Mouse (Mus musculus): ENCODE data around the gene Tekt3. TPM values are rescaled to one million over a fixed set of nuclear protein-coding genes. Genes with fewer than 3 reads are reported as not detected.

Gene Tekt3
- total RNA-seq (2021) = not detected
- long read RNA-seq, experiment 1 = 0 reads
- long read RNA-seq, experiment 2 = 0 reads

- peak in 1 of 2 experiments; percentile 6 for DNase-seq
- intact Hi-C loops (cut with DNase I) = no loop called here
Measured at GRCm38 (mm10) chr11:63061446-63061845, at the start of gene Tekt3. Gene Tekt3, plus strand, starts transcription at chr11:63061654.

GRCm38 (mm10) chr11:63017327-63018082 is 43.9 kb upstream of the Tekt3 start:
- DNase-seq = no peak
- intact Hi-C loops (cut with DNase I) = no loop called here

DNA sequence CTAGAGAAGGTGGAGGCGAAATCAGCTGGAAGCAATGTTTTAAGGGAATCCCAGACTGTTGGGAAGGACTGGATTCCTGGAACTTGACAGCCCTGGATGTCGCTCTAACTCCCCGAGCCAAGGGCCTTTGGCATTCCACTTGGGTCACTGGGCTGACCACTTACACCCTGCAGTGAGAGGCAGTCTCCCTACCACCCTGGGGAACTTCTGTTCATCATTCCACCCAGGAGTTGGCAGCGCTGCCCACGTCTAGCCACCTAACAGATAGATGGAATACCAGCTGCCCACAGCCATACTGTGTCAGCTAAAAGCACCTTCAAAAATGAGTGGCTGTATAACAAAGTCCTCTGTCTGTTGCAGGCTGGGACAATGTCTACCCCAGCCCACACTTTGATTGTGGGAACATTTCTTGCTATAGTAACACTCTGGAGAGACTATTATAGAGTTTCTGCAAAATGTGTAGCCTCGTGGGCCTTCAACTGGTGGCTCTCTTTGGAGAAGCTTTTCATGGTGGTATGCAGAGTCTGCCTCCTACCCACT is 43.3 kb upstream of the Tekt3 start:
- intact Hi-C loops (cut with DNase I) = no loop called here
- no peak for DNase-seq

DNA sequence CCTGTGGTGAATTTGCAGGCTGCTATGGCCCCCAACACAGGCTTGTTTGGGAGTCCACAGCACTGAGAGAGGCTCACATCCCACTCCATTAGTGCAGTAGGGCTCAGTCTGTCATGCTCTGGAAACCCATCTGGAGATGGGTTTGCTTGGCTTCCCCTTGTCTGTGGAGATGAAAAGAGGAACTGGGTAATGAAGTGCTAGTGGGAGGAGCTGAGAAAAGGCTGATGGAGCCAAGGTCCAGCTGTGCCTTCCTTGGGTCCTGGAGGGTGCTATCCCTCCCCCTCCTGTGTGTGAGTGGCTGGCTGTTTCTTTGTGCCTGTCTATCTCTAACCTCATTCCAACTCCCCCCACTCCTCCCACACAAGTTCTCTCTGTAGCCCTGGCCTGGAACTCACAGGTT is 40.8 kb upstream of the Tekt3 start:
- intact Hi-C loops (cut with DNase I) = no loop called here
- DNase-seq = no peak

GRCm38 (mm10) chr11:63021141-63021806 is 40.2 kb upstream of the Tekt3 start:
- intact Hi-C loops (cut with DNase I) = no loop called here
- no peak for DNase-seq

- peak; percentile 32 to 48 for DNase-seq
- intact Hi-C loops (cut with DNase I) = no loop called here
Measured at GRCm38 (mm10) chr11:63023461-63023860, 38.0 kb upstream of the Tekt3 start.

- no peak for DNase-seq
- intact Hi-C loops (cut with DNase I) = no loop called here
Measured at GRCm38 (mm10) chr11:63024136-63024535, 37.3 kb upstream of the Tekt3 start.

- intact Hi-C loops (cut with DNase I) = loop anchor here (5.0 kb wide), 2 partner anchors 87 to 107 kb away; no protein-coding TSS in a partner anchor
- peak; percentile 25 to 37 for DNase-seq
Measured at GRCm38 (mm10) chr11:63025476-63025875, 36.0 kb upstream of the Tekt3 start.

DNA sequence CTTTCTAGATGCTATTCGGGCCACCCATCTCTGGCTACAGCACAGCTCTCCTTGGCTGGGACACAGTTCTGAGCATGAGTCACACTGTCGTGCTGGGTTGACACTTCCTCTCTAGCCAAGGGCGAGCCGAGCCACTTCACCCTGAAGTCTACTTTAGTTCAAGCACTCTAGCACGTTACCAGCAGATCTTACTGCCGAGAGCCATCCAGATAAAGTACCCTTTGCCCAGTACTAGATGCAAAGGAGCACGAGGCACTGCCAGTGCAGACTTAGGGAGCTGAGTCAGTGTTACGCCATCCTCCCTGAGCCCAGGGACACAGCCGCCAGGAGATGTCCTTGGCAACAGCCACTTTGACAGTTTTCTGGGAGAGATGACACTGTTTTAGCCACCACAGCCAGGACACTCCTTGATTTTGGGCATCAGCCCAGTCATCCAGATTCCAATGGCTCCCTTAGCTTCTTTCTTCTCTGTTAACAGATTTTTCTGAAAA is 34.8 kb upstream of the Tekt3 start:
- peak; percentile 60 to 64 for DNase-seq
- intact Hi-C loops (cut with DNase I) = loop anchor here (5.0 kb wide), 2 partner anchors 86 to 106 kb away; no protein-coding TSS in a partner anchor

DNA sequence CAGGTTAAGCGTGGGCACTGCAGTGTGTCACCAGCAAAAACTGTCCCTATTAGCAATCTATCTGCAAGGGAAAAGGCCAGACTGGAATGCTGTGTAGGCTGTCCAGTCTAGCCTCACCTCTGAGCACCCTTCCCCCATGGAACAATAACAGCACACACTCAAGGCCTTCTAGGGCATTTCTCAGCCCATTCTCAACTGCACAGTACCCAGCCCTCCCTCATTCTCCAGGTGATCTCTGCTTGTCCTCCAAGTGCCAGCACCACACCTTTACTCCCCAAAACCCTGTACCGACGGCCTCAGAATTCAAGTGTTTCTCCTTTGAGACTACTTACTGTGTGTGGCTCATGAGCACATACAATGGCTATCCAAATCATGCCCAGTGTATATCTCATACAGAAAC is 33.3 kb upstream of the Tekt3 start:
- DNase-seq = no peak
- intact Hi-C loops (cut with DNase I) = loop anchor here (5.0 kb wide), 2 partner anchors 84 to 104 kb away; no protein-coding TSS in a partner anchor

DNA sequence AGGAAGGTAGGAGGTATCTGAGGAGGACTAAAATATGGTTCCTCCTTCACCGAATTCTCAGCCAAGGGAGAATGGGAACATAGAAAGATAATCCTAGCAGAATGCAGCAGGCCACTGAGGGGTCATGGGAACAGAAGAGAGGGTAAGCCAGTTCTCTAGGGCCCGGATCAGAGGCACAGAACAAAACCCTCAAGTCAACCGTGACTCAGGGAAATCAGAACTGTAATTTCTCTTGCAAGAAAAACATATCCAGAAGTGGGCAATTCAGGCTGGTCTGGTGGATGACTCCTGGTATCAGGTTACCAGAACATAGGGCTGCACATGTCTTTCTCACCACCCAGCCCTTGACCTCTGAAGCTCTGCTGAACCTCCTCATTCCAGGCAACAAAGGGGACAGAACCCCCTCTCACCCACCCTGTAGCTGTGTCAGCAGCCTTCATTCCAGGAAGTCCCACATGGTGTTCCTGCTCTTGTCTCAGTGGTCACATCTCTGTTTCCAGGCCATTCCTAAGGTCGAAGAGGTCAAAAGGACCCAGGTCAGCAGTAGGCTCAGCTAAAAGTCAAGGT is 32.2 kb upstream of the Tekt3 start:
- DNase-seq = no peak
- intact Hi-C loops (cut with DNase I) = loop anchor here (5.0 kb wide), 2 partner anchors 83 to 103 kb away; no protein-coding TSS in a partner anchor

GRCm38 (mm10) chr11:63029721-63030120 is 31.7 kb upstream of the Tekt3 start:
- DNase-seq = no peak
- intact Hi-C loops (cut with DNase I) = loop anchor here (5.0 kb wide), 2 partner anchors 83 to 103 kb away; no protein-coding TSS in a partner anchor

DNA sequence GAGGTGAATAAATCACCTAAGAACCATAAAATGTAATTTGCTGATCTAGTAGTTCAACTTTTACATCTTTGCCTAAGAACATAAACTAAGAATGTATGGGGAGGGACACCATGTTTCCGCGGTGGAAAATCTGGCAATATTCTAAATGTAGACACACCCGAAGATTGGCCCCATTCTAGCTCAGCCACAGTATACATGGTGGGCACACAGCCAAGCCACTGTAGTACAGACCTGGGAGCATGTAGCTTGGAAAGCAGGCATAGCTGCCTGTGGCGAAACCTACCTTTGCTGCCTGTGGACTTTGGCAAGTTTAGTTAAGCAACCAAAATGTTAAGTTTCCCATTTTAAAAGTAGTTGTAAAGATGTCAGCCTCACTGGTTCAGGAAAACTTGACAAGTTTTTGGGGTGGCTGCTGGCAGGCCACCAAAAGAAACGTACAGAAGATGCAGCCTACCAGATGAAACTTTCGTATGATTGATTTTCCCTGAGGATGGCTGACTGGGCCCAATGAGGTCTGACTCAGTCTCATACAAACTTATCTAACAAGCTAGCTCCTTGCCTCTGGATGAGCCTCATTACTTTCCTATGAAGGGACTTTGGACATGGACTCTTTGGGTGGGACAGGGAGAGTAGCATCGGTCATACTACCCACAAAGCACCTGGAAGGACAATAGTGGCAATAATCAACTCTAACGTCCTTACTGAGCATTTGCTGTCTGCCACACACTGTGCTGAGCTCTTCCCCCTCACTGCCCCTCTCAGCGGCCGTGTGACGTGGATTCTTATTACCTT is 25.8 kb upstream of the Tekt3 start:
- intact Hi-C loops (cut with DNase I) = no loop called here
- DNase-seq = no peak

- no peak for DNase-seq
- intact Hi-C loops (cut with DNase I) = no loop called here
Measured at GRCm38 (mm10) chr11:63040002-63040661, 21.3 kb upstream of the Tekt3 start.

- intact Hi-C loops (cut with DNase I) = no loop called here
- DNase-seq = no peak
Measured at GRCm38 (mm10) chr11:63045771-63046170, 15.7 kb upstream of the Tekt3 start.

- no peak for DNase-seq
- intact Hi-C loops (cut with DNase I) = no loop called here
Measured at GRCm38 (mm10) chr11:63046380-63046779, 15.1 kb upstream of the Tekt3 start.

DNA sequence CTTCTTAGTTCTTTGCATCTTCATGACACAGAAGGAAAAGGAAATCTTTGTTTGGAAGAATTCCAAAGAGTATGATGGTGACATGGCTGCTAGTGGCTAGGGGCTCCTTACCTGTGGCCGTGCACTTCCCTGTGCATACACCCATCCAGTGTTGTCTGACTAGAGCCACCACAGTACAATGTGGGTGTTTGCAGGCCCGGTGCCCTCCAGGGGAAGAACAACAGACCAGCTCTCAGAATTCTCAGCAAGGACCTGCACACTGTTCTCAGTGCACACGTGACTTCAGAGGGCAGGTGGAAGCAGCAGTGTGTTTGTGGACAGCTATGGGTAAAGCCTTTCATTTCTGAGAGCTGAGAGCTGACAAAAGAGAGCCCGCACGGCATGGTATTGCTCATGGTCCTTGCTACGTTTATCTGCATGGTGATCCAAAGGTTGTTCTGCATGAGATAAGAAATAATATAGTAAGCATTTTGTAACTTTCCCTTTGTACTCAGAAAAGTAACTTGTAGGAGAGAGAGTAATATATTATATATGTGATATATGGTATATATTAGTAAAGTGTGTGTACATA is 11.0 kb upstream of the Tekt3 start:
- intact Hi-C loops (cut with DNase I) = no loop called here
- no peak for DNase-seq

DNA sequence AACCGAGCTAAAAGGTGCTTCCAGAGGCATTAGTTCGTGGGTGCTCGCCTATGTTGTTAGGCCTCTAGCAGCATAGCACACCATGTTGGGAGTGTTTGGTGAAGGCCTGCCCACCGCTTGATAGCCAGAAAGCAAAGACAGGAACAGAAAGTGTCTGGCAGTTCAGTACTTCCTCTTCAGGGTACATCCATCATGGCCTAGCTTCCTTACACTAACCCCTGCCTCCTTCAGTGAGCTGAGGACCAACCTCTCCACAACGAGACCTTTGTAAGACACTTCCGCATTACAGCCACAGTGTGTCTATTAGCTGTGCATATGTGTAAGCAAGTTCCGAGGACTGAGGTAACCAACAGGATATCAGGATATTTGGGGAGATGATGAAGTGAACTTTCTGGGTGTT is 10.4 kb upstream of the Tekt3 start:
- DNase-seq = no peak
- intact Hi-C loops (cut with DNase I) = no loop called here

DNA sequence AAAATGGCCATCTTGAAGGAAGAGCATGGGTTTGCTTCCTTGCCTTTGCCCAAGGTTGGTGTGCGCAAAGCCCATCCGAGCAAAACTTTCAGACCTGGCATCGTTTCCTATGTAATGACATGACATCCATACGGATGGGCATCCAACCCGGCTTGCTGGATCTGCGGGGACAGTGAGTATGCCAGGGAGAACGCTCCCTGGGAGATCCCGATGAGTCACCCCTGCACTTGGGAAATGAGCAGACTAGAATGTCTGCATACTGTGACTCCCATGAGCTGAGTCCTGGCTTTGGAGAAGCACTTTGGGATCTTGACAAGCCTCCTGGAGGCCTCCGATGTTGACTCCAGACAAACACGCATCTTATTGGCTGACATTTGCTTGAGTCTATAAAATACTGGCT is 9.5 kb upstream of the Tekt3 start:
- no peak for DNase-seq
- intact Hi-C loops (cut with DNase I) = no loop called here

All from heart, postnatal 14 days (tissue).